Mouse (Mus musculus) layer of hippocampus, adult 11-12 months (tissue): ENCODE measurements at regions not wholly inside any gene's neighbourhood (a gene's known extent, or its start where the extent isn't known, plus 50 kb on each side); places are given as distances from the start of the nearest gene placed in this dataset.
"Not testable (repeated sequence)": the region's sequence is repeated elsewhere in the genome, so short reads cannot be mapped to it uniquely, and the experiment has no call there.

Source experiments
- DNase-seq: peaks from one replicate; pipeline ENCODE4 v3.0.0; 2022; ENCODE audit warnings: low spot score

GRCm38 (mm10) chr9:53045788-53046187, 202.1 kb downstream of the Ddx10 start:
- no peak for DNase-seq

GRCm38 (mm10) chr9:53033797-53034196, 214.1 kb downstream of the Ddx10 start:
- DNase-seq: peak; percentile 25

GRCm38 (mm10) chr9:53022096-53022495, 225.8 kb downstream of the Ddx10 start:
- DNase-seq: no peak

- no peak for DNase-seq
These were observed 237.1 kb downstream of the Ddx10 start for GRCm38 (mm10) chr9:53010741-53011140.

GRCm38 (mm10) chr9:53007395-53007794, 240.5 kb downstream of the Ddx10 start:
- DNase-seq: no peak

GRCm38 (mm10) chr9:53006085-53006484, 241.8 kb downstream of the Ddx10 start:
- no peak for DNase-seq

GRCm38 (mm10) chr9:53004253-53004978, 243.4 kb downstream of the Ddx10 start:
- no peak for DNase-seq

- DNase-seq: no peak
These were observed 271.8 kb downstream of the Ddx10 start for GRCm38 (mm10) chr9:52976041-52976440.

GRCm38 (mm10) chr9:52965631-52966030, 282.2 kb downstream of the Ddx10 start:
- peak; percentile 22 for DNase-seq

- DNase-seq: peak; percentile 49
These were observed 280.1 kb upstream of the AI593442 start for GRCm38 (mm10) chr9:52959668-52960067.

- DNase-seq: no peak
These were observed 277.7 kb upstream of the AI593442 start for GRCm38 (mm10) chr9:52957245-52957644.

- no peak for DNase-seq
These were observed 264.5 kb upstream of the AI593442 start for GRCm38 (mm10) chr9:52944081-52944480.

GRCm38 (mm10) chr9:52941637-52941983, 262.0 kb upstream of the AI593442 start:
- no peak for DNase-seq

GRCm38 (mm10) chr9:52940964-52941636, 261.5 kb upstream of the AI593442 start:
- DNase-seq: no peak

- DNase-seq: no peak
These were observed 255.5 kb upstream of the AI593442 start for GRCm38 (mm10) chr9:52935082-52935481.

- DNase-seq: no peak
These were observed 237.9 kb upstream of the AI593442 start for GRCm38 (mm10) chr9:52917516-52917915.

GRCm38 (mm10) chr9:52888653-52889052, 209.1 kb upstream of the AI593442 start:
- DNase-seq: not testable (repeated sequence)

- not testable (repeated sequence) for DNase-seq
These were observed 208.4 kb upstream of the AI593442 start for GRCm38 (mm10) chr9:52887997-52888396.

- no peak for DNase-seq
These were observed 187.7 kb upstream of the AI593442 start for GRCm38 (mm10) chr9:52867236-52867635.

- no peak for DNase-seq
These were observed 180.7 kb upstream of the AI593442 start for GRCm38 (mm10) chr9:52860327-52860726.

- DNase-seq: no peak
These were observed 178.8 kb upstream of the AI593442 start for GRCm38 (mm10) chr9:52858411-52858810.

GRCm38 (mm10) chr9:52853338-52853737, 173.8 kb upstream of the AI593442 start:
- DNase-seq: no peak

- peak; percentile 44 for DNase-seq
These were observed 171.0 kb upstream of the AI593442 start for GRCm38 (mm10) chr9:52850552-52850951.

- peak; percentile 48 for DNase-seq
These were observed 170.4 kb upstream of the AI593442 start for GRCm38 (mm10) chr9:52849931-52850330.
